Mouse (Mus musculus): ENCODE data around the gene Card6. TPM values are rescaled to one million over a fixed set of nuclear protein-coding genes. Genes with fewer than 3 reads are reported as not detected.
"Not testable (repeated sequence)": the region's sequence is repeated elsewhere in the genome, so short reads cannot be mapped to it uniquely, and the experiment has no call there.

Gene Card6
- total and polyA plus RNA-seq, 3 experiments = 1.3 to 3.9 (median 1.6) TPM

- TF ChIP-seq KAT2A (IDR thresholded peaks at IDR 0.05; ENCODE audit: insufficient replicate concordance, low read length) = no peak
- no peak for TF ChIP-seq CTCF (conservative IDR thresholded peaks at IDR 0.05 in 1 of 2, IDR thresholded peaks at IDR 0.05 in 1 of 2; ENCODE audit: low read depth in 2 of 2, low read length in 2 of 2)
- no peak for TF ChIP-seq ZKSCAN1 (IDR thresholded peaks at IDR 0.05; ENCODE audit: borderline replicate concordance, low read depth, low read length)
- TF ChIP-seq MXI1 (IDR thresholded peaks at IDR 0.05; ENCODE audit: low read depth, low read length) = no peak
- TF ChIP-seq MYC (IDR thresholded peaks at IDR 0.05; ENCODE audit: low read depth, low read length) = no peak
- no peak for TF ChIP-seq TBP (conservative IDR thresholded peaks at IDR 0.05; ENCODE audit: low read depth, low read length)
- TF ChIP-seq MAZ (IDR thresholded peaks at IDR 0.05; ENCODE audit: low read depth, low read length) = no peak
- TF ChIP-seq ETS1 (conservative IDR thresholded peaks at IDR 0.05; ENCODE audit: low read depth, low read length) = no peak
- TF ChIP-seq IRF4 (IDR thresholded peaks at IDR 0.05; ENCODE audit: low read depth, low read length) = no peak
- no peak for TF ChIP-seq TCF12 (IDR thresholded peaks at IDR 0.05; ENCODE audit: low read depth, low read length)
- TF ChIP-seq POLR2AphosphoS2 (IDR thresholded peaks at IDR 0.05; ENCODE audit: low read depth, low read length) = no peak
- TF ChIP-seq RAD21 (IDR thresholded peaks at IDR 0.05; ENCODE audit: low read depth, low read length) = no peak
- TF ChIP-seq JUN (IDR thresholded peaks at IDR 0.05; ENCODE audit: insufficient read depth, low read depth, low read length) = no peak
- no peak for TF ChIP-seq HCFC1 (IDR thresholded peaks at IDR 0.05; ENCODE audit: low read depth, low read length)
- no peak for TF ChIP-seq SIN3A (IDR thresholded peaks at IDR 0.05; ENCODE audit: low read length)
- TF ChIP-seq CHD2 (IDR thresholded peaks at IDR 0.05; ENCODE audit: low read length) = no peak
- no peak for TF ChIP-seq EP300 (IDR thresholded peaks at IDR 0.05; ENCODE audit: low read length)
- Histone ChIP-seq H3K27ac (ENCODE audit: insufficient read depth, low read depth) (no peak overlapping the region), H3K4me1 (ENCODE audit: control insufficient read depth in 1 of 2, insufficient read depth in 2 of 2) (no peaks in the 10 kb centered on the region), H3K4me2 (ENCODE audit: insufficient read depth, low read depth, poor library complexity, severe bottlenecking) (no peak overlapping the region), H3K36me3 (replicated peaks in 1 of 2; ENCODE audit: control insufficient read depth in 1 of 2, insufficient read depth in 1 of 2, low read length in 1 of 2) (peaks cover 0 to 4% of the 10 kb centered on the region in 2 experiments), H3K4me3 (replicated peaks in 1 of 3; ENCODE audit: low read depth in 2 of 3, low read length in 2 of 3, poor library complexity in 1 of 3) (no peak overlapping the region), H3K9me3 (replicated peaks; ENCODE audit: low read length) (no peaks in the 10 kb centered on the region), H3K27me3 (replicated peaks) (no peaks in the 10 kb centered on the region), H3K9ac (ENCODE audit: insufficient read depth, low read depth) (no peak overlapping the region), H3K79me2 (replicated peaks; ENCODE audit: control insufficient read depth, extremely low read depth, insufficient read depth, poor library complexity, severe bottlenecking) (no peaks in the 10 kb centered on the region)
- no peak for DNase-seq (ENCODE audit: extremely low read depth)
- in situ Hi-C loops (cut with MboI; ENCODE audit: low pct_ligation_motif_present, low pct_unique_long_range_greater_than_20kb, low sequenced_read_pairs) = no loop called here
- dilution Hi-C loops (cut with MboI; ENCODE audit: extremely low pct_ligation_motif_present, extremely low pct_unique_long_range_greater_than_20kb, low sequenced_read_pairs) = no loop called here
Measured at GRCm38 (mm10) chr15:5134179-5134578, 25.8 kb upstream of the Card6 start.

GRCm38 (mm10) chr15:5133301-5133700 is 25.0 kb upstream of the Card6 start:
- H3K9ac ChIP-seq (ENCODE audit: insufficient read depth, low read depth) = no peak overlapping the region
- no peak overlapping the region for H3K4me3 ChIP-seq (replicated peaks in 1 of 3; ENCODE audit: low read depth in 2 of 3, low read length in 2 of 3, poor library complexity in 1 of 3)
- H3K36me3 ChIP-seq (replicated peaks in 1 of 2; ENCODE audit: control insufficient read depth in 1 of 2, insufficient read depth in 1 of 2, low read length in 1 of 2) = peaks cover 0 to 6% of the 10 kb centered on the region in 2 experiments
- no peak overlapping the region for H3K4me2 ChIP-seq (ENCODE audit: insufficient read depth, low read depth, poor library complexity, severe bottlenecking)
- TF ChIP-seq POLR2A (IDR thresholded peaks at IDR 0.05; ENCODE audit: low read depth, low read length) (no peak), MEF2A (IDR thresholded peaks at IDR 0.05; ENCODE audit: borderline replicate concordance, low read depth, low read length) (no peak), NELFE (IDR thresholded peaks at IDR 0.05; ENCODE audit: low read depth, low read length) (no peak)
- H3K9me3 ChIP-seq (replicated peaks; ENCODE audit: low read length) = no peaks in the 10 kb centered on the region
- in situ Hi-C loops (cut with MboI; ENCODE audit: low pct_ligation_motif_present, low pct_unique_long_range_greater_than_20kb, low sequenced_read_pairs) = no loop called here
- no peak for DNase-seq (ENCODE audit: extremely low read depth)
- dilution Hi-C loops (cut with MboI; ENCODE audit: extremely low pct_ligation_motif_present, extremely low pct_unique_long_range_greater_than_20kb, low sequenced_read_pairs) = no loop called here
- peaks cover 0 to 1% of the 10 kb centered on the region in 2 experiments; a peak in 1 of 4 replicates for H3K4me1 ChIP-seq (ENCODE audit: control insufficient read depth in 1 of 2, insufficient read depth in 2 of 2)
- no peaks in the 10 kb centered on the region for H3K27me3 ChIP-seq (replicated peaks)
- H3K79me2 ChIP-seq (replicated peaks; ENCODE audit: control insufficient read depth, extremely low read depth, insufficient read depth, poor library complexity, severe bottlenecking) = no peaks in the 10 kb centered on the region
- H3K27ac ChIP-seq (ENCODE audit: insufficient read depth, low read depth) = no peak overlapping the region

- in situ Hi-C loops (cut with MboI; ENCODE audit: low pct_ligation_motif_present, low pct_unique_long_range_greater_than_20kb, low sequenced_read_pairs); DNase-seq (ENCODE audit: extremely low read depth); dilution Hi-C loops (cut with MboI; ENCODE audit: extremely low pct_ligation_motif_present, extremely low pct_unique_long_range_greater_than_20kb, low sequenced_read_pairs): not testable (repeated sequence)
Measured at GRCm38 (mm10) chr15:5130887-5131668, 22.7 kb upstream of the Card6 start.

More at GRCm38 (mm10) chr15:5130887-5131668, 22.7 kb upstream of the Card6 start:
- not testable (repeated sequence) for H3K9ac ChIP-seq (ENCODE audit: insufficient read depth, low read depth); H3K4me3 ChIP-seq (replicated peaks in 1 of 3; ENCODE audit: low read depth in 2 of 3, low read length in 2 of 3, poor library complexity in 1 of 3); H3K27ac ChIP-seq (ENCODE audit: insufficient read depth, low read depth); H3K4me2 ChIP-seq (ENCODE audit: insufficient read depth, low read depth, poor library complexity, severe bottlenecking); H3K79me2 ChIP-seq (replicated peaks; ENCODE audit: control insufficient read depth, extremely low read depth, insufficient read depth, poor library complexity, severe bottlenecking); H3K9me3 ChIP-seq (replicated peaks; ENCODE audit: low read length); H3K27me3 ChIP-seq (replicated peaks); H3K4me1 ChIP-seq (ENCODE audit: control insufficient read depth in 1 of 2, insufficient read depth in 2 of 2); H3K36me3 ChIP-seq (replicated peaks in 1 of 2; ENCODE audit: control insufficient read depth in 1 of 2, insufficient read depth in 1 of 2, low read length in 1 of 2)
